Mouse (Mus musculus): ENCODE data around the gene Cdh3.

The Cdh3 gene

GRCm38 (mm10) chr8:106606601-106607145 lies 96.0 kb downstream of the Cdh3 start:
- DNase-seq (ENCODE audit: low read depth): no peak
